Mouse (Mus musculus) MEL (cell line): Measurements from ENCODE around the gene Mapk10.

ENCODE experiments used
- CHD1 ChIP-seq: IDR thresholded peaks from 2 replicates; pipeline ENCODE4 v1.6.1; 2012; ENCODE audit warnings: low read depth, mild to moderate bottlenecking, inconsistent platforms, low read length, improper control_type of control experiment
- CHD2 ChIP-seq: IDR thresholded peaks from 2 replicates; pipeline ENCODE4 v1.6.1; 2011; ENCODE audit warnings: low read length, improper control_type of control experiment
- EP300 ChIP-seq, 2 experiments: IDR thresholded peaks; 2 replicates each; pipeline ENCODE4 v1.6.1; 2011; ENCODE audit warnings: improper control_type of control experiment in 2 of 2, low read length in 2 of 2, low read depth in 1 of 2, mild to moderate bottlenecking in 1 of 2
- KAT2A ChIP-seq: conservative IDR thresholded peaks from 2 replicates; pipeline ENCODE4 v1.6.1; 2012; ENCODE audit warnings: low read depth, low read length, improper control_type of control experiment, inconsistent platforms

GRCm38 (mm10) chr5:102995928-102996327 is 215.2 kb downstream of the Mapk10 start:
- TF ChIP-seq CHD2 (no peak), EP300 (IDR thresholded peaks at IDR 0.05; ENCODE audit: low read depth in 1 of 2, low read length in 2 of 2) (no peak), CHD1 (no peak), KAT2A (no peak)
